Mouse (Mus musculus) intestine, embryonic 14.5 days (tissue): Measurements from ENCODE around the gene Itgb6. TPM values are rescaled to one million over a fixed set of nuclear protein-coding genes. Genes with fewer than 3 reads are reported as not detected.

Experiments used
- ATAC-seq: fragments of 200-750 bp; cut with Nextera tagmentation; replicated peaks from 2 replicates; pipeline ENCODE4 v1.8.0; 2017; ENCODE audit warnings: low read depth, moderate number of reproducible peaks, moderate TSS enrichment, moderate library complexity; ENCODE audit not compliant: low FRiP score, low TSS enrichment
- DNase-seq: peaks from one replicate; pipeline ENCODE4 v3.0.0-alpha.2; 2018; ENCODE audit warnings: low spot score
- H3K27ac ChIP-seq: fragments of 300-500 bp; sonication (generic); 2 replicates; pipeline ENCODE4 v1.5.1; 2014; ENCODE audit warnings: low read depth, mild to moderate bottlenecking, control low read depth
- H3K27me3 ChIP-seq: fragments of 300-500 bp; sonication (generic); replicated peaks from 2 replicates; pipeline ENCODE4 v1.6.1; 2014; ENCODE audit warnings: low read length, control low read depth; ENCODE audit not compliant: control insufficient read depth, insufficient read depth
- H3K36me3 ChIP-seq: fragments of 300-500 bp; sonication (generic); 2 replicates; pipeline ENCODE4 v1.6.1; 2014; ENCODE audit warnings: low read length, control low read depth; ENCODE audit not compliant: control insufficient read depth, insufficient read depth
- H3K4me1 ChIP-seq: fragments of 300-500 bp; sonication (generic); replicated peaks from 2 replicates; pipeline ENCODE4 v1.6.1; 2014; ENCODE audit warnings: low read length, control low read depth, mixed read lengths; ENCODE audit not compliant: control insufficient read depth, insufficient read depth
- H3K4me2 ChIP-seq: fragments of 300-500 bp; sonication (generic); 2 replicates; pipeline ENCODE4 v1.6.1; 2014; ENCODE audit warnings: low read length
- H3K4me3 ChIP-seq: fragments of 300-500 bp; sonication (generic); 2 replicates; pipeline ENCODE4 v1.5.1; 2014; ENCODE audit warnings: low read depth, low read length, control low read depth, mixed read lengths
- H3K9ac ChIP-seq: fragments of 300-500 bp; sonication (generic); 2 replicates; pipeline ENCODE4 v1.6.1; 2014; ENCODE audit warnings: mild to moderate bottlenecking, low read length
- H3K9me3 ChIP-seq: fragments of 300-500 bp; sonication (generic); 2 replicates; pipeline ENCODE4 v1.6.1; 2016; ENCODE audit warnings: low read length, control low read depth; ENCODE audit not compliant: control insufficient read depth
- WGBS: fragments of 180-500 bp; shearing (Covaris S2); extraction: QIAGEN DNeasy Blood & Tissue Kit; methylation state at CpG from one replicate; pipeline ENCODE4 v1.1.7; 2014; 5-methylcytosine and 5-hydroxymethylcytosine counted together
- polyA plus RNA-seq: library from polyadenylated mRNA; unstranded; fragments of >200 nt; fragmentation: Nextera tagmentation; extraction: Ambion mirVana; gene quantifications from 2 replicates; pipeline ENCODE4 v1.2.1, GENCODE M21; 2014

Itgb6 gene
- polyA plus RNA-seq, 1 experiment from 2014 or later = 9.6 TPM

DNA sequence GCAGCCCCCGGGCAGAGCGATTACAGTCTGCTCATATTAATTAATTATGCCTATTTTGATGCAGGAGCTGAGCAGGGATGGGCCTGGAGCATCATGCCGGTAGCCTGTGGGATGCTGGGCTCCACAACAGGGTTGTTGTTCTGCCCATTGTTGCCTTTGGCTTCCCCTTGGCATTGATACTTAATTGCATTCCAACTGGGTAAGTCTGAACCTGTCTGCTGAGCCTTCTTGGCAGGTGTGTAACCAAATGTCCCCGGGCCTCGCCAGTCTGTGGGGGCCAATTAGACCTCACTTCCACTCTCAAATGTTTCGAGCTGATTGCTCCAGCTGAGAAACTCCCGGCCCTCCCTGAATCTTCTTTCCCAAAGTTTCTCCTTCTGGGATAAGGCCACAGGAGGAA, 24.9 kb downstream of the Itgb6 start:
- no peak overlapping the region for H3K4me3 ChIP-seq
- no peak overlapping the region for H3K9ac ChIP-seq
- H3K4me2 ChIP-seq = no peak overlapping the region
- H3K9me3 ChIP-seq = no peaks in the 10 kb centered on the region
- peaks cover 26% of the 10 kb centered on the region for H3K4me1 ChIP-seq
- no peak for DNase-seq
- no peak overlapping the region for H3K27ac ChIP-seq
- 77% methylated on average over 7 of the region's 7 CpGs for WGBS
- H3K36me3 ChIP-seq = no peaks in the 10 kb centered on the region
- no peaks in the 10 kb centered on the region for H3K27me3 ChIP-seq
- ATAC-seq = no peak

DNA sequence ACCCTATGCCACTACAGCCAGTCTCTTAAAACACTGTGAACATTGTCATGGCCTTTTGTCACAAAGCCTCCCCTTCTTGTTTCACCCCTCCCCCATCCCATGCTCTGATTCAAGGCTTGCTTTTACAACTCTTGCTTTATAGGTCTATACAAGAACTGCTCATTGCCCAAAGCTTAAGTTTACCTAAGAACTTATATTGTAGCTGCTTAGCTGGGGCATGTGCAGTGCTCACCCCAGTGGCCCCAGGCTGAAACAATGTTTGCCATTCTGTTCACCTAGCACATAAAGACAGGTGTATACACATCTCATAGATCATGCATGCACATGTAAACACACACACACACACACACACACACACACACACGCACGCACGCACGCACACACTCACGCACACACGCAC, 25.9 kb downstream of the Itgb6 start:
- H3K4me3 ChIP-seq = no peak overlapping the region
- peak overlapping the region; percentile 44; the same call in 1 of the 2 replicates for H3K27ac ChIP-seq
- H3K9ac ChIP-seq = no peak overlapping the region
- no peaks in the 10 kb centered on the region for H3K9me3 ChIP-seq
- peaks cover 26% of the 10 kb centered on the region for H3K4me1 ChIP-seq
- 76% methylated on average over 6 of the region's 6 CpGs for WGBS
- H3K36me3 ChIP-seq = no peaks in the 10 kb centered on the region
- DNase-seq (no peak), ATAC-seq (peak; percentile 57)
- H3K27me3 ChIP-seq = no peaks in the 10 kb centered on the region
- no peak overlapping the region for H3K4me2 ChIP-seq

DNA sequence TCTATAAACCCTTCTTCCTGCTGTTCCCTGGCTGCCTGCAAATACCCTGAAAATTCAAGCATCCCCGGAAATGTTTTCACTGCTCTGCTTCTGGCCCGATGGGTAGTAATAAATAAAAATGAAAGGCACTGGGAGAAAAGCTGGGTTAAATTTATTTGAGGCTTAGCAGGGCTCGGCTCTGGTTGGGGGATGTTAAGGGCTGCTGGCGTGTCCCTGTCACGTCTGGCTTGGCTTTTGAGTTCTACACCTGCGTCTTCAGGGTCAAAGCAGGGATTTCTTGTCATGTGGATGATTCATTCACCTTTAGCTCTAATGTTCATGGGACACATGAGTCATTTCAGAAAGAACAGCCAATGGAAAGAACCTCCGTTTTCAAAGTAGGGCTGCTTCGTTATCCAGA, 26.7 kb downstream of the Itgb6 start:
- no peaks in the 10 kb centered on the region for H3K9me3 ChIP-seq
- peaks cover 26% of the 10 kb centered on the region for H3K4me1 ChIP-seq
- H3K36me3 ChIP-seq = no peaks in the 10 kb centered on the region
- H3K4me2 ChIP-seq = no peak overlapping the region
- 25% methylated on average over 8 of the region's 8 CpGs for WGBS
- H3K27ac ChIP-seq = peak overlapping the region; percentile 44
- no peak for ATAC-seq
- no peak overlapping the region for H3K4me3 ChIP-seq
- DNase-seq = peak; percentile 56
- H3K27me3 ChIP-seq = no peaks in the 10 kb centered on the region
- no peak overlapping the region for H3K9ac ChIP-seq

DNA sequence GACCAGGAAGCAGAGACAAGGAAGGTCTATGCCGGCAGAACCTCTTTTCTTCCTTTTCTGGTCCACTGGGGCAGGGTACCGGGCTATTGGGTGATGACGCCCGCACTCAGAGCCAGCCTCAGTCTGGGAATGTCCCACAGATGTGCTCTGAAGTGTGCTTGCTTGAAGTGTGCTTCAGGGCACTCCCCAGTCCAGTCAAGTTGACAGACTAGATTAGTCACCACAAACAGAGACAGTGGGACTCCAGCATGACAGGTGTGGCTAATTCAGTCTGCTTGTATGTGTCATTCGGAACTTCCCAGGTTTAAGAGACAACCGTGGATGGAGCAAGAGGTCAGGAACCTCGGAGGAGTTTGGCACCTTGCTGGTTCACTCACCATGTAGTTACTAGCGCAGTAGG, 27.9 kb downstream of the Itgb6 start:
- 78% methylated on average over 8 of the region's 8 CpGs for WGBS
- Histone ChIP-seq H3K9ac (no peak overlapping the region), H3K27ac (no peak overlapping the region), H3K4me2 (no peak overlapping the region), H3K36me3 (no peaks in the 10 kb centered on the region), H3K9me3 (no peaks in the 10 kb centered on the region), H3K4me3 (no peak overlapping the region), H3K4me1 (peaks cover 26% of the 10 kb centered on the region), H3K27me3 (no peaks in the 10 kb centered on the region)
- ATAC-seq = no peak
- DNase-seq = no peak

DNA sequence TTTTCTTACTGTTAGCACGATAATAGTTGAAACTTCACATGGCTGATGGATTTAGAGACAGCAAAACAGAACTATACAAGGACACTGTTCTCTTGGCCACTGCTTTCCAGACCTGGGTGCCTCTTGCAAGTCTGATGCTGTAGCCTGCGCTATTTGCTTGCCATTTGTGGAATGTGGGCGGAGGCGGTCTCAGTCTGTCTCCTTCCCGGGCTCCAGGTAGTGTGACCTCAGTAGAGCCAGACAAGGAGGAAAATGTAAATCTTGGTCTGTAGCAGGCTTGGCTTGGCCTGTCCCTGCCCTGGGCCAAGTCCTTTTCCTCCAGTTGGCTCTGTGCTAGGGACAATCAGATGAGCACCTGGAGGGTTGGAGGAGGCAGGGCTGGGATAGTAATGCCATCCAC, 30.2 kb downstream of the Itgb6 start:
- peaks cover 22% of the 10 kb centered on the region for H3K4me1 ChIP-seq
- H3K36me3 ChIP-seq = no peaks in the 10 kb centered on the region
- H3K4me2 ChIP-seq = no peak overlapping the region
- WGBS = 40% methylated on average over 5 of the region's 5 CpGs
- no peaks in the 10 kb centered on the region for H3K27me3 ChIP-seq
- H3K9ac ChIP-seq = no peak overlapping the region
- no peak overlapping the region for H3K27ac ChIP-seq
- DNase-seq (no peak), ATAC-seq (no peak)
- H3K4me3 ChIP-seq = no peak overlapping the region
- H3K9me3 ChIP-seq = no peaks in the 10 kb centered on the region

DNA sequence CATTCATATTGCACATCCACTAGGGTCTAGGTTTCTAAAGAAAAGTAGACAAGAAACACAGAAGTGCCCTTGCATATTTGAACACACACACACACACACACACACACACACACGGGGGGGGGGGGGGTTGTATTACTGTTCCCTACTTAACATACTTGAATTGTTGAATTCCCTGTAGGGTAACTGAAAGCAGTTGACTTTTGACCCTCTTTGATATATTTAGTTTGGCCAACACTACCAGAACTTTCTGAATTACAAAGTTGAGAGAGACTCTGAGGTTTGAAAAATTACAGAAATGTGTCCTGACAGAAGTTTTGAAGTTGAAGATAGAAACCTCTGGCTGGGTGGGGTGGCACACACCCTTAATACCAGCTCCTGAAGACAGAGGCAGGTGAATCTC, 32.2 kb downstream of the Itgb6 start:
- Histone ChIP-seq H3K9ac (no peak overlapping the region), H3K4me3 (no peak overlapping the region), H3K27ac (no peak overlapping the region), H3K9me3 (no peaks in the 10 kb centered on the region), H3K36me3 (no peaks in the 10 kb centered on the region), H3K27me3 (no peaks in the 10 kb centered on the region), H3K4me2 (no peak overlapping the region), H3K4me1 (peaks cover 11% of the 10 kb centered on the region)
- DNase-seq = no peak
- 36% methylated on average over 1 of the region's 1 CpGs for WGBS
- ATAC-seq = no peak

DNA sequence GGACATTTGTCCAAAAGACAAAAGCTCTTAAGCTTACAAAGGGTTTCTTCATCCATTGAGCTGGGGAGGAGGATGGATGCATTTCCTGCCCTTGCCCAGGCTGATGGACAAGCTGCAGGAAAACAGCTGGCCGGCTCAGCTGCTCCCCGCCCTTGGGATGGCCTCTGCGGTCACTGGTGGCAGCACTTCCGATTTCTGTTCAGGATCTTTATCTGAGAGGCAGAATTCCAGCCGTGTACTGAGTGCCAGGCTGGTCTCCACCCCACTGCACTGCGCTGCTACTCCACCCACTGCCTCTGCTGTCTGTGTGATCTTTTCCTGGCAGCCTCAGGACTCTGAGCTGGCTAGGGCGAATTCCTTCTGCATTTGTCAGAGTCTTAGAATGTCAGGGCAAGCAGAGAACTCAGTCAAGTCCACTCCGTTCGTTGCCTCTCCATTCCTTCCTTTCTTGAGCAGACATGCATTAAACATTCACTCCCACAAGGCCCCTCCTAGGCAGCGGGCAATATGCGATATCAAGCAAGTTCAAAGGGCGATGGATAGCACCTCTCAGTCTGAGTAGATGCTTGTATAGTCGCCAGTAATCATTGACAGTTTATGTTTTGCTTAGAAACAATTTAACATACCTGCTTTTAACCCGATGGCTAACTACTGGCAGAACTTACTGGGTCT, 33.4 kb downstream of the Itgb6 start:
- peak overlapping the region; percentile 33; the same call in 1 of the 2 replicates for H3K4me2 ChIP-seq
- H3K9ac ChIP-seq = no peak overlapping the region
- no peaks in the 10 kb centered on the region for H3K9me3 ChIP-seq
- H3K36me3 ChIP-seq = no peaks in the 10 kb centered on the region
- peaks cover 14% of the 10 kb centered on the region for H3K4me1 ChIP-seq
- peak; percentile 70 for DNase-seq
- no peak overlapping the region; the same call in 1 of the 2 replicates for H3K27ac ChIP-seq
- no peaks in the 10 kb centered on the region for H3K27me3 ChIP-seq
- ATAC-seq = peak; percentile 87
- 22% methylated on average over 14 of the region's 14 CpGs for WGBS
- H3K4me3 ChIP-seq = no peak overlapping the region

DNA sequence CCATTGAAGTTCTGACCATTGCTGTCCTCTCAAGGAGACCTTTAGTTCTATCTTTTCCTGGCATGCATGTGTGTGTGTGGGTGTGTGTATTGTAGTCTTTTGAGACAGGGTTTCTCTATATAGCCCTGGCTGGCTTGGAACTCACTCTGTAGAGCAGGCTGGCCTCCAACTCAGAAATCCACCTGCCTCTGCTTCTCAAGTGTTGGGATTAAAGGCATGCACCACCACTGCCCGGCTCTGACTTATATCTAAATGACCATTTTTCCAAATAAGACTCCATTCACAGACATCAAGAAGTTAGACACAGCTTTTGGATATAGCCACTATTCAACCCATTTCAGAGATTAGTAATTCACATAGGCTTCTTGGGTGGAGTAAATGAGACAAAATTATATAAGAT, 34.3 kb downstream of the Itgb6 start:
- Histone ChIP-seq H3K9ac (no peak overlapping the region), H3K27ac (no peak overlapping the region), H3K9me3 (no peaks in the 10 kb centered on the region), H3K4me3 (no peak overlapping the region), H3K4me1 (peaks cover 14% of the 10 kb centered on the region), H3K27me3 (no peaks in the 10 kb centered on the region), H3K4me2 (no peak overlapping the region), H3K36me3 (no peaks in the 10 kb centered on the region)
- 92% methylated on average over 1 of the region's 1 CpGs for WGBS
- DNase-seq = no peak
- no peak for ATAC-seq

DNA sequence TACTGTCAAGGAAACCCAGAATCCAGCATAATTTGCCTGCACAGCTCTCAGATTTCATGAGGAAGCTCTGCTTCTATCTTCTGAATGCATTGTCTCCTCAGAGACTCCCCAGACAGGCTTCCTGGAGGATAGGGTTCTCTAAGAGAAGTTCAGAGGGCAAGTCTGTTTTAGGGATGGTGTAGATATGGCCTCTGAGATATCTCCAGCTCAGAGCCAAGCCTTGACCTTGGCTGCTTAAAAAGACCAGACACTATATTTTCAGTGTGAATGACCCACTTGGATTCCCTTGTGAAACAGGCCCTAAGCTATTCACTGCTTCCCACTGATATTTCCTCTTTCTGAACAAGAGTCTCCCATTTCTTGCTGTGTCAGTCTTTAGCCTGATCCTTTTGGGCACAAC, 36.5 kb downstream of the Itgb6 start:
- ATAC-seq (no peak), DNase-seq (no peak)
- no peak overlapping the region for H3K9ac ChIP-seq
- H3K4me3 ChIP-seq = no peak overlapping the region
- H3K9me3 ChIP-seq = no peaks in the 10 kb centered on the region
- H3K36me3 ChIP-seq = no peaks in the 10 kb centered on the region
- peaks cover 11% of the 10 kb centered on the region for H3K4me1 ChIP-seq
- H3K27me3 ChIP-seq = no peaks in the 10 kb centered on the region
- no peak overlapping the region for H3K4me2 ChIP-seq
- no peak overlapping the region for H3K27ac ChIP-seq
